Mouse (Mus musculus): ENCODE measurements at regions not wholly inside any gene's neighbourhood (a gene's known extent, or its start where the extent isn't known, plus 50 kb on each side); places are given as distances from the start of the nearest gene placed in this dataset.

GRCm38 (mm10) chr1:128724433-128725091, 132.5 kb upstream of the Cxcr4 start:
- DNase-seq (ENCODE audit: low spot score), result no peak

GRCm38 (mm10) chr1:128723843-128724242, 131.8 kb upstream of the Cxcr4 start:
- no peak for DNase-seq (ENCODE audit: low spot score)

DNA sequence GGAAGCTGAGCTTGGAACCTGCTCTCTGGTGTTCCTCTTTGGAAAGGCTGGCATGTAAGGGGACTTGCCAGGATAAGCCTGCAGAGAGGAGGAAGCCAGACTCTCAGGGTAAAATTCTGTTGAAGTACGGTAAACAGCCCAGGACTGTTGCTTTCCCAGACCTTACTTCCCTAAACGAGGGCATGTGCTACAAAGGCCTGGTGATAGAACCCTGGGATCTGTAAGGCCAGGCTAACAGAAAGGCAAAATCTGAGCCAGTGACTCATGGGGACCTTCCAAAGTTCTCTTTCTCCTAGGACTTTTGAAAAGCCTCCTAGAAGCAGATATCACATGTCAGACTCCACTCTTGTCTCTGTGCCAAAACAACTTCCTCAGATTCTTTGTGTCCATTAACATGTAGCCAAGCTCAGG, 130.0 kb upstream of the Cxcr4 start:
- DNase-seq (ENCODE audit: low spot score), result no peak

DNA sequence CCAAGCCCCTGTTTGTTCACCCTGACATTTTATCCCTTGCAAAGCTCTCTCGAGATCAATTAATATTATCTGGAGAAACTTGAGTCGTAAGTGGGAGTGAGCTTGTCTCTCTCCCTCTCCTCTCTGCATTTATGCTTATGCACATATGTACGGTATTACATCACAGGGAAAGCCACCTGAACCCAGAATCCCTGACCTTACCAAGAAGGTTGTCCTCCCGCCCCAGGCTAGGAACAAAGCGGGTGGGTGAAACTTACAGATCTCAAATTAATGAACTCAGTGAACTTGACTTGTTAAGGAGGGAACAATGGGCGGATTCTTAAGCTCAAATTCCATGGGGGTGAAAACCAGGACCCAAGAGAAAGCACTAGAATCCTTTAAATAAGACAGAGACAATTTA, 122.8 kb upstream of the Cxcr4 start:
- no peak for DNase-seq (ENCODE audit: low spot score)

- DNase-seq (ENCODE audit: low spot score), result no peak
Observed at GRCm38 (mm10) chr1:128712876-128713275, 120.8 kb upstream of the Cxcr4 start.

- no peak for DNase-seq (ENCODE audit: low spot score)
Observed at GRCm38 (mm10) chr1:128711121-128711520, 119.0 kb upstream of the Cxcr4 start.

GRCm38 (mm10) chr1:128707747-128708146, 115.7 kb upstream of the Cxcr4 start:
- DNase-seq (ENCODE audit: low spot score), result no peak

DNA sequence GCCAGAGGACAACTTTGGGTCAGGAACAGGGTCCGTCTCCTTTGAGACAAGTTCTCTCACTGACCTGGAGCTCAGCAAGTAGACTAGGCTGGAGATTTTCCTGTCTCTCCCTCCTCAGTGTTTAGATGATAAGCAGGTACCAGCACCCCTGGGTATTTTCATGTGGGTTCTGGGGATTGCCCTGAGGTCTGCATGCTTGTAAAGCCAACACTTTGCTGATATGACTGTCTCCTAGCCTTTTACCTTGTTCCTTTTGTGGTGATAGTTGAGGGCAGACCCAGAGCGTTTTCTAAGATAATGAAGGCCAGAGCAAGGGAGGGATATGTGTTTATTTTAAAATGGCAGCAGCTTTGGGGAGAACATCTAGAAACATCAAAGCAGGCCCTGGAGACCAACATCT, 114.1 kb upstream of the Cxcr4 start:
- DNase-seq (ENCODE audit: low spot score), result no peak

- DNase-seq (ENCODE audit: low spot score), result no peak
Observed at GRCm38 (mm10) chr1:128705071-128705503, 113.0 kb upstream of the Cxcr4 start.

- DNase-seq (ENCODE audit: low spot score), result no peak
Observed at GRCm38 (mm10) chr1:128701326-128701725, 109.2 kb upstream of the Cxcr4 start.

DNA sequence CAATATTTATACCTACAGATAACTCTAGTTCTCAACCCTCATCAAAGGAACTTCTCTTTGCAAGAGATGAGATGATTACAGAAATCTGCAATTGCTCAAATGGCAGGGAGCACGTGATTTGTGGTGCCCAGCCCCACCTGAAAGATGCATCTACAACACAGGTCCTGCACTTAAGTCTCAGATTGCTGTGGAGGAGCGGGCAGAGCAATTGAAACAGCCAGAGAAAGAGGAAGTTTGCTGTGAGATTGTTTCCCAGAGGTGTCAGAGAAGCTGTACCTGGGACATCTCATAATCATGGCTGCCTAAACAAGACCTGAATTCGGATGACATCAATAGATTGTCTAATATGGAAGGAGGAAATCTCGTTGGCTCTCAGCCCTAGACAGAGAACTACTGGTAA, 105.9 kb upstream of the Cxcr4 start:
- DNase-seq (ENCODE audit: low spot score), result no peak

GRCm38 (mm10) chr1:128695936-128696335, 103.8 kb upstream of the Cxcr4 start:
- no peak for DNase-seq (ENCODE audit: low spot score)

- no peak for DNase-seq (ENCODE audit: low spot score)
Observed at GRCm38 (mm10) chr1:128692799-128693198, 100.7 kb upstream of the Cxcr4 start.

- DNase-seq (ENCODE audit: low spot score), result no peak
Observed at GRCm38 (mm10) chr1:128692313-128692712, 100.2 kb upstream of the Cxcr4 start.

DNA sequence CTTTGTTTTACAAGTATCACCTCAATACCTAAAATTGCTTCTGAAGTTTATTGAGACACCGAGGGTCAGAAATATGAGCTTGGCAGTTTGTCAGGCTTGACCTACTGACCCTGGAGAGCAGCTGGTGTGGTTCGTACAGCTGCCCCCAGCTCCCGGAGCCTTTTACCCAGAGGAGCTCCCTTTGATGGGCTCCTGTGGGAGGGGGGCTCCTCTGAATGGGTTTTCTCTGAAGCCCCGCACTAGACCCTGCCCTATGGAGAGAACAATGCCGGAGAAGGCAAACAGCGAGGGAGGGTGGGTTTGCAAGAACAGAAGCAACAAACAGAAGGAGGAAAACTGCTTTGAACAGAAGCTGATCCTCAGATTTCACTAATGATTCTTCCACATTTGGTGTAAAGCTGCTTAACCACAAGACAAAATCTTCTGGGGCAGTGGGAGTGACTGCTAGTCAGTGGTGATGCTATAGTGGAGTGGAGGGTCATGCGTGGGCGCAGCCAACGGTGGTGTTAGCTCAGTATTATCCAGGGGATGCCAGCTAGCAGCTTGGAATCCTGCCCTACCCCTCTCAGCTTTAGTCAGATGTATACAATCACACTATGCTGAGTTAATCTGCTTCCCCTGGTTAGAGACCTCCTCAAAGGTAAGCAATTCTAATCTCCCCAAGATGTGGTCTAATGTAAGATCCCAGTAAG, 95.3 kb upstream of the Cxcr4 start:
- no peak for DNase-seq (ENCODE audit: low spot score)

GRCm38 (mm10) chr1:128685467-128686137, 93.5 kb upstream of the Cxcr4 start:
- no peak for DNase-seq (ENCODE audit: low spot score)

GRCm38 (mm10) chr1:128682942-128683341, 90.8 kb upstream of the Cxcr4 start:
- no peak for DNase-seq (ENCODE audit: low spot score)

DNA sequence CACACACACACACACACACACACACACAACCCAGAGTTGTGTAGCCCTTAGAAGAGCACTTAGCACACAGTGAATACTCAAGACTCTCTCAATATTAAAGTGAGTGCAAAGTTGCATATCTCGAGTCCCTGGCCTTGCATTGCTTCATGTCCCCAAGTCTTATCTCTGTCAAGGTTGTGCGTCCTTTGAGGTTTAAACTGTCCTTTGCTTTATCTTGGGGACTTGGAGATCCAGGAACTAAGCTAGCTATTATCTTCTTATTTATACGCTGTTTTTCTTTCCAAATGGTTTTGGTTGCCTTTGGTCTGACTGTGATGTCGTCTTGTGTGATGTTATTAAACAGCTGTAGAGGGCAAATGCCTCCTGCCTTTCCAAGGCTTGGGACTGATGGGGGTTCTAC, 89.2 kb upstream of the Cxcr4 start:
- no peak for DNase-seq (ENCODE audit: low spot score)

GRCm38 (mm10) chr1:128680538-128680937, 88.4 kb upstream of the Cxcr4 start:
- no peak for DNase-seq (ENCODE audit: low spot score)

DNA sequence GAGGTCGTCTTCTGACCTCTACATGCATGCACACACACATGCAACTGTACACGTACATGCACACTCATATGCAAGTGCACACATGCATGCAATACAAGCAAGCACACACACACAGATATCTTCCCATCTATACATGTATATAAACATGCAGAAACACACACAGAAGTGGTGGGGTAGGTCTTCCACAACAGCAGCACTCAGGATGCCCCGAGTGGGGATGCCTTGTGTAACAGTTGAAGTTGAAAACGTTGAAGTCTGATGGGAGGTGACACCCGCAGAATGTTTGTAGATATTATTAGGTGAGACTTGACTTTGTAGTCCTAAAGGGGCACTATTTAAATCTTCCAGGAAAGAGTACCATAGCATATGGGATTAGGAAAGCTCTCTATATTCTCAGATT, 87.9 kb upstream of the Cxcr4 start:
- no peak for DNase-seq (ENCODE audit: low spot score)

- DNase-seq (ENCODE audit: low spot score), result no peak
Observed at GRCm38 (mm10) chr1:128679005-128679980, 87.2 kb upstream of the Cxcr4 start.

- DNase-seq (ENCODE audit: low spot score), result no peak
Observed at GRCm38 (mm10) chr1:128675538-128675937, 83.4 kb upstream of the Cxcr4 start.

All from urinary bladder, postnatal 14 days (tissue).